Mouse (Mus musculus) limb, embryonic 12.5 days (tissue): ENCODE data around the gene Trim16. TPM values are rescaled to one million over a fixed set of nuclear protein-coding genes. Genes with fewer than 3 reads are reported as not detected.

Experiments used
- ATAC-seq: fragments of 200-750 bp; cut with Nextera tagmentation; 2 replicates; pipeline ENCODE4 v1.8.0; 2017; ENCODE audit warnings: low read depth, moderate TSS enrichment; ENCODE audit not compliant: insufficient number of reproducible peaks, insufficient read depth, low FRiP score, low TSS enrichment
- H3K27ac ChIP-seq: fragments of 300-500 bp; sonication (generic); 2 replicates; pipeline ENCODE4 v1.5.1; 2016; ENCODE audit warnings: mild to moderate bottlenecking, moderate library complexity
- H3K27me3 ChIP-seq: fragments of 300-500 bp; sonication (generic); 2 replicates; pipeline ENCODE4 v1.6.1; 2016; ENCODE audit warnings: mild to moderate bottlenecking, moderate library complexity
- H3K36me3 ChIP-seq: fragments of 300-500 bp; sonication (generic); 2 replicates; pipeline ENCODE4 v1.6.1; 2016; ENCODE audit warnings: mild to moderate bottlenecking, moderate library complexity
- H3K4me1 ChIP-seq: fragments of 300-500 bp; sonication (generic); replicated peaks from 2 replicates; pipeline ENCODE4 v1.6.1; 2016
- H3K4me2 ChIP-seq: fragments of 300-500 bp; sonication (generic); 2 replicates; pipeline ENCODE4 v1.6.1; 2016; ENCODE audit warnings: mild to moderate bottlenecking, moderate library complexity
- H3K4me3 ChIP-seq: fragments of 300-500 bp; sonication (generic); replicated peaks from 2 replicates; pipeline ENCODE4 v1.5.1; 2016; ENCODE audit warnings: mild to moderate bottlenecking
- H3K9ac ChIP-seq: fragments of 300-500 bp; sonication (generic); replicated peaks from 2 replicates; pipeline ENCODE4 v1.6.1; 2016; ENCODE audit warnings: mild to moderate bottlenecking, moderate library complexity
- H3K9me3 ChIP-seq: fragments of 300-500 bp; sonication (generic); 2 replicates; pipeline ENCODE4 v1.6.1; 2016; ENCODE audit warnings: mild to moderate bottlenecking, moderate library complexity
- WGBS: fragments of 180-500 bp; shearing (Covaris S2); methylation state at CpG from one replicate; pipeline ENCODE4 v1.1.7; 2016; 5-methylcytosine and 5-hydroxymethylcytosine counted together
- polyA plus RNA-seq: library from polyadenylated mRNA; unstranded; fragments of >200 nt; fragmentation: Nextera tagmentation; extraction: Ambion mirVana; gene quantifications from 2 replicates; pipeline ENCODE4 v1.2.1, GENCODE M21; 2016

The Trim16 gene
- polyA plus RNA-seq, 1 experiment from 2014 or later: 8.3 TPM

- Histone ChIP-seq H3K4me3 (no peak overlapping the region), H3K4me2 (no peak overlapping the region), H3K4me1 (no peaks in the 10 kb centered on the region), H3K9me3 (no peaks in the 10 kb centered on the region), H3K9ac (no peak overlapping the region), H3K36me3 (no peaks in the 10 kb centered on the region), H3K27me3 (no peaks in the 10 kb centered on the region; the same call in 1 of the 2 replicates), H3K27ac (no peak overlapping the region)
- WGBS: 64% methylated on average over 5 of the region's 5 CpGs
- ATAC-seq: no peak
Measured at GRCm38 (mm10) chr11:62869201-62869600, 49.2 kb downstream of the Trim16 start.

GRCm38 (mm10) chr11:62869715-62870371, 49.8 kb downstream of the Trim16 start:
- Histone ChIP-seq H3K4me3 (no peak overlapping the region), H3K27ac (no peak overlapping the region), H3K27me3 (no peaks in the 10 kb centered on the region; the same call in 1 of the 2 replicates), H3K4me1 (no peaks in the 10 kb centered on the region), H3K9ac (no peak overlapping the region), H3K36me3 (no peaks in the 10 kb centered on the region), H3K4me2 (no peak overlapping the region), H3K9me3 (no peaks in the 10 kb centered on the region)
- ATAC-seq: no peak
- WGBS: 83% methylated on average over 8 of the region's 8 CpGs

- WGBS: 72% methylated on average over 9 of the region's 9 CpGs
- no peaks in the 10 kb centered on the region for H3K27me3 ChIP-seq
- no peaks in the 10 kb centered on the region for H3K36me3 ChIP-seq
- no peak overlapping the region for H3K4me2 ChIP-seq
- H3K27ac ChIP-seq: no peak overlapping the region
- 0 out of 2 replicates have a peak, but pooled peaks cover 4% of the 10 kb centered on the region for H3K4me1 ChIP-seq
- no peaks in the 10 kb centered on the region for H3K9me3 ChIP-seq
- no peak overlapping the region for H3K4me3 ChIP-seq
- no peak overlapping the region for H3K9ac ChIP-seq
- ATAC-seq: no peak
Measured at GRCm38 (mm10) chr11:62873479-62873878, 53.4 kb downstream of the Trim16 start.

GRCm38 (mm10) chr11:62875696-62876095, 55.7 kb downstream of the Trim16 start:
- H3K9me3 ChIP-seq: no peaks in the 10 kb centered on the region
- no peak overlapping the region for H3K9ac ChIP-seq
- H3K27ac ChIP-seq: no peak overlapping the region
- WGBS: 95% methylated on average over 1 of the region's 1 CpGs
- no peak overlapping the region for H3K4me2 ChIP-seq
- ATAC-seq: no peak
- H3K36me3 ChIP-seq: no peaks in the 10 kb centered on the region
- H3K27me3 ChIP-seq: no peaks in the 10 kb centered on the region
- no peak overlapping the region for H3K4me3 ChIP-seq
- peaks cover 4% of the 10 kb centered on the region; the same call in 1 of the 2 replicates for H3K4me1 ChIP-seq

GRCm38 (mm10) chr11:62876445-62876844, 56.4 kb downstream of the Trim16 start:
- Histone ChIP-seq H3K27me3 (no peaks in the 10 kb centered on the region), H3K4me1 (peaks cover 4% of the 10 kb centered on the region; the same call in 1 of the 2 replicates), H3K4me2 (no peak overlapping the region), H3K4me3 (no peak overlapping the region), H3K9ac (no peak overlapping the region), H3K27ac (no peak overlapping the region), H3K9me3 (no peaks in the 10 kb centered on the region), H3K36me3 (no peaks in the 10 kb centered on the region)
- no peak for ATAC-seq
- 76% methylated on average over 4 of the region's 4 CpGs for WGBS

- Histone ChIP-seq H3K27ac (no peak overlapping the region), H3K4me2 (no peak overlapping the region), H3K4me3 (no peak overlapping the region), H3K9me3 (no peaks in the 10 kb centered on the region), H3K27me3 (no peaks in the 10 kb centered on the region), H3K9ac (no peak overlapping the region), H3K36me3 (no peaks in the 10 kb centered on the region; the same call in 1 of the 2 replicates), H3K4me1 (peaks cover 4% of the 10 kb centered on the region; the same call in 1 of the 2 replicates)
- ATAC-seq: no peak
- WGBS: 84% methylated on average over 1 of the region's 1 CpGs
Measured at GRCm38 (mm10) chr11:62877391-62877790, 57.4 kb downstream of the Trim16 start.

GRCm38 (mm10) chr11:62878728-62879127, 58.7 kb downstream of the Trim16 start:
- 31% methylated on average over 9 of the region's 9 CpGs for WGBS
- no peaks in the 10 kb centered on the region for H3K27me3 ChIP-seq
- H3K4me3 ChIP-seq: peak overlapping the region; percentile 73
- 0 out of 2 replicates have a peak, but pooled peaks have one; percentile 4 for ATAC-seq
- no peak overlapping the region for H3K27ac ChIP-seq
- H3K4me1 ChIP-seq: peaks cover 4% of the 10 kb centered on the region; the same call in 1 of the 2 replicates
- peak overlapping the region; percentile 69 for H3K4me2 ChIP-seq
- peaks cover 8% of the 10 kb centered on the region; the same call in 1 of the 2 replicates for H3K36me3 ChIP-seq
- H3K9ac ChIP-seq: no peak overlapping the region
- H3K9me3 ChIP-seq: no peaks in the 10 kb centered on the region

GRCm38 (mm10) chr11:62879220-62880048, 59.4 kb downstream of the Trim16 start, which contains the start of gene Tvp23b:
TSS of gene Tvp23b (plus strand) at chr11:62879455.
- peak within 1 kb of the TSS; percentile 69 for H3K4me2 ChIP-seq
- H3K27ac ChIP-seq: peak within 1 kb of the TSS; percentile 84
- no peaks in the 10 kb centered on the region for H3K9me3 ChIP-seq
- no peaks in the 10 kb centered on the region for H3K27me3 ChIP-seq
- peak within 1 kb of the TSS; percentile 73 for H3K4me3 ChIP-seq
- H3K4me1 ChIP-seq: peaks cover 4% of the 10 kb centered on the region; the same call in 1 of the 2 replicates
- H3K9ac ChIP-seq: peak within 1 kb of the TSS; percentile 84
- H3K36me3 ChIP-seq: peaks cover 15% of the 10 kb centered on the region; the same call in 1 of the 2 replicates
- 2% methylated on average over 55 of the region's 55 CpGs for WGBS
- peak; percentile 96 for ATAC-seq

- WGBS: 92% methylated on average over 8 of the region's 8 CpGs
- ATAC-seq: no peak
- Histone ChIP-seq H3K4me2 (no peak overlapping the region), H3K27ac (no peak overlapping the region), H3K36me3 (peaks cover 45% of the 10 kb centered on the region), H3K4me1 (no peaks in the 10 kb centered on the region; the same call in 1 of the 2 replicates), H3K27me3 (no peaks in the 10 kb centered on the region), H3K9ac (no peak overlapping the region), H3K9me3 (no peaks in the 10 kb centered on the region), H3K4me3 (no peak overlapping the region)
Measured at GRCm38 (mm10) chr11:62883407-62883806, 63.4 kb downstream of the Trim16 start.

GRCm38 (mm10) chr11:62885323-62885722, 65.3 kb downstream of the Trim16 start:
- Histone ChIP-seq H3K9ac (no peak overlapping the region), H3K36me3 (peaks cover 60% of the 10 kb centered on the region), H3K4me3 (no peak overlapping the region), H3K9me3 (no peaks in the 10 kb centered on the region), H3K27me3 (no peaks in the 10 kb centered on the region), H3K4me1 (no peaks in the 10 kb centered on the region; the same call in 1 of the 2 replicates), H3K4me2 (no peak overlapping the region), H3K27ac (no peak overlapping the region)
- WGBS: 85% methylated on average over 5 of the region's 5 CpGs
- no peak for ATAC-seq

GRCm38 (mm10) chr11:62890796-62891195, 70.8 kb downstream of the Trim16 start:
- Histone ChIP-seq H3K4me1 (no peaks in the 10 kb centered on the region), H3K9me3 (no peaks in the 10 kb centered on the region), H3K4me3 (no peak overlapping the region), H3K36me3 (peaks cover 63% of the 10 kb centered on the region), H3K9ac (no peak overlapping the region), H3K27ac (no peak overlapping the region), H3K4me2 (no peak overlapping the region), H3K27me3 (no peaks in the 10 kb centered on the region)
- 83% methylated on average over 4 of the region's 4 CpGs for WGBS
- no peak for ATAC-seq
